Mouse (Mus musculus) thymus, postnatal 10 days (tissue): ENCODE measurements around the gene Gm3012.
"Not testable (repeated sequence)": the region's sequence is repeated elsewhere in the genome, so short reads cannot be mapped to it uniquely, and the experiment has no call there.

Source experiments
- DNase-seq, 2 experiments: peaks; one replicate each; pipeline ENCODE4 v3.0.0; 2021; ENCODE audit warnings: low spot score in 2 of 2

The Gm3012 gene

GRCm38 (mm10) chr14:3634212-3634611 is at the start of gene Gm3012:
Gene Gm3012, plus strand, starts transcription at chr14:3634512.
- DNase-seq, result not testable (repeated sequence)

- DNase-seq, result not testable (repeated sequence)
Observed at GRCm38 (mm10) chr14:3651730-3652129, 17.4 kb downstream of the Gm3012 start, which contains the start of gene Gm3020. Gene Gm3020, plus strand, starts transcription at chr14:3652030.

GRCm38 (mm10) chr14:3688483-3688882 is 54.2 kb downstream of the Gm3012 start, which contains the start of gene Gm3043:
Gene Gm3043, plus strand, starts transcription at chr14:3688783.
- not testable (repeated sequence) for DNase-seq
